Mouse (Mus musculus): ENCODE measurements around the gene Rora.

- TF ChIP-seq CTCF (IDR thresholded peaks at IDR 0.05; ENCODE audit: control insufficient read depth, insufficient read depth, insufficient read length) (no peak), MYOD1 (IDR thresholded peaks at IDR 0.05; ENCODE audit: control insufficient read depth, insufficient read length, low read depth) (no peak), CEBPB (IDR thresholded peaks at IDR 0.05; ENCODE audit: low read depth) (no peak), USF1 (IDR thresholded peaks at IDR 0.05; ENCODE audit: low read depth) (no peak), MYOG (IDR thresholded peaks at IDR 0.05; ENCODE audit: control insufficient read depth, extremely low read depth, insufficient read length) (no peak), FOSL1 (IDR thresholded peaks at IDR 0.05; ENCODE audit: insufficient read depth, low read length, poor library complexity, severe bottlenecking) (no peak), MAX (IDR thresholded peaks at IDR 0.05) (no peak)
These were observed 334.8 kb downstream of the Rora start for GRCm38 (mm10) chr9:68988162-68988911.
